Mouse (Mus musculus): ENCODE measurements around the gene Chst8.

The Chst8 gene

GRCm38 (mm10) chr7:34799404-34799771 is 13.1 kb downstream of the Chst8 start:
- no peak for DNase-seq

- no peak for DNase-seq
These were observed 13.8 kb downstream of the Chst8 start for GRCm38 (mm10) chr7:34798441-34799403.

- no peak for DNase-seq
These were observed 14.5 kb downstream of the Chst8 start for GRCm38 (mm10) chr7:34798039-34798438.

GRCm38 (mm10) chr7:34790459-34790858 is 22.1 kb downstream of the Chst8 start:
- no peak for DNase-seq

- DNase-seq = no peak
These were observed 25.3 kb downstream of the Chst8 start for GRCm38 (mm10) chr7:34787171-34787570.

GRCm38 (mm10) chr7:34785052-34785451 is 27.5 kb downstream of the Chst8 start:
- DNase-seq = no peak

- DNase-seq = no peak
These were observed 28.0 kb downstream of the Chst8 start for GRCm38 (mm10) chr7:34784469-34784868.

GRCm38 (mm10) chr7:34781988-34782387 is 30.5 kb downstream of the Chst8 start:
- DNase-seq = no peak

- no peak for DNase-seq
These were observed 31.3 kb downstream of the Chst8 start for GRCm38 (mm10) chr7:34781217-34781616.

GRCm38 (mm10) chr7:34778426-34778825 is 34.1 kb downstream of the Chst8 start:
- DNase-seq = peak; percentile 80

GRCm38 (mm10) chr7:34775659-34776058 is 36.9 kb downstream of the Chst8 start:
- no peak for DNase-seq

GRCm38 (mm10) chr7:34774947-34775346 is 37.6 kb downstream of the Chst8 start:
- DNase-seq = no peak

- peak; percentile 63 for DNase-seq
These were observed 38.5 kb downstream of the Chst8 start for GRCm38 (mm10) chr7:34774020-34774419.

- DNase-seq = no peak
These were observed 39.2 kb downstream of the Chst8 start for GRCm38 (mm10) chr7:34773309-34773708.

GRCm38 (mm10) chr7:34769531-34769930 is 43.0 kb downstream of the Chst8 start:
- DNase-seq = no peak

- no peak for DNase-seq
These were observed 48.0 kb downstream of the Chst8 start for GRCm38 (mm10) chr7:34764250-34765148.

GRCm38 (mm10) chr7:34759378-34759822 is 53.1 kb downstream of the Chst8 start:
- DNase-seq = peak; percentile 61

GRCm38 (mm10) chr7:34758721-34759120 is 53.8 kb downstream of the Chst8 start:
- no peak for DNase-seq

GRCm38 (mm10) chr7:34757513-34757912 is 55.0 kb downstream of the Chst8 start:
- no peak for DNase-seq

- no peak for DNase-seq
These were observed 59.2 kb downstream of the Chst8 start for GRCm38 (mm10) chr7:34753140-34753886.

GRCm38 (mm10) chr7:34752151-34752762 is 60.3 kb downstream of the Chst8 start:
- no peak for DNase-seq

GRCm38 (mm10) chr7:34750350-34750749 is 62.2 kb downstream of the Chst8 start:
- no peak for DNase-seq

All from layer of hippocampus, adult 9-11 months (tissue).